Mouse (Mus musculus) ES-Bruce4 (cell line): ENCODE data around the gene Gm7534.

ENCODE experiments used
- CTCF ChIP-seq: IDR thresholded peaks from one replicate; pipeline ENCODE4 v1.8.1; 2011; ENCODE audit warnings: low read depth, low read length
- EP300 ChIP-seq: IDR thresholded peaks from 2 replicates; pipeline ENCODE4 v1.6.1; 2011; ENCODE audit warnings: low read depth, low read length; ENCODE audit not compliant: insufficient read depth
- POLR2A ChIP-seq: IDR thresholded peaks from one replicate; pipeline ENCODE4 v1.8.1; 2011; ENCODE audit warnings: low read length; ENCODE audit not compliant: insufficient read depth

DNA sequence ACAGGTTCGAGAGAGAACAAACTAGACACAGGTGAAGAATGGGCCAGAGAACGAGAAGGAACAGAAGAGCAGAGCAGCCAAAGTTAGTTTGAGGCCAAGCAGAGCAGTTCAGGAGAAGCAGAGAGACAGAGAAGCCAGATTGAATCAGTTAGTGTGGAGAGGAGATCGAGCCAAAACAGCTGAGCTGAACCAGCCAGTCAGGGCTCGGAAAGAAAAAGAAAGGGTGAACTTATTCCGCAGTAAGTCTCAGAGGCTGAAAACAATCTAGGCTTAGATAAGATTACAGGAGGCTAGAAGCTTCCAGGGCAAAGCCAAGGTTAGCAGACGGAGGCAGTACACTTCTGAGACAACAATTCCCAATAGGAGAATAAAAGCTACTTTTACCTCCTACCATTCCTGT lies 37.8 kb downstream of the Gm7534 start:
- TF ChIP-seq EP300 (no peak), POLR2A (no peak), CTCF (no peak)
